7 mouse cellular contexts compared by ENCODE assay signal in genomic region chr5:134313451-134314067, GRCm38 (mm10). TPM values are rescaled to one million over a fixed set of nuclear protein-coding genes. Genes with fewer than 3 reads are reported as not detected.
A peak's percentile ranks its signal among the peaks of the same experiment; 100 is the strongest.
DNase-seq lines count a peak whose midpoint lies in the region; ATAC-seq lines count a peak whose summit lies in the region.

No protein-coding gene starts in this region.

- peak overlapping the region; percentile 95 for H3K27ac ChIP-seq in intestine, embryonic 15.5 days
- H3K27ac ChIP-seq in midbrain, embryonic 10.5 days (replicated peaks), result peak overlapping the region; percentile 100

- peaks cover 21% of the 10 kb centered on the region; the same call in 1 of the 2 replicates for H3K4me1 ChIP-seq in intestine, embryonic 15.5 days (replicated peaks)
- peaks cover 41% of the 10 kb centered on the region for H3K4me1 ChIP-seq in midbrain, embryonic 10.5 days

- H3K36me3 ChIP-seq in intestine, embryonic 15.5 days, result peaks cover 11% of the 10 kb centered on the region; the same call in 1 of the 2 replicates
- peaks cover 35% of the 10 kb centered on the region for H3K36me3 ChIP-seq in midbrain, embryonic 10.5 days

- H3K9me3 ChIP-seq in intestine, embryonic 15.5 days, result no peaks in the 10 kb centered on the region
- H3K9me3 ChIP-seq in midbrain, embryonic 10.5 days (replicated peaks), result no peaks in the 10 kb centered on the region

- WGBS in intestine, embryonic 15.5 days, result under 1% methylated on average over 67 of the region's 68 CpGs
- WGBS in midbrain, embryonic 10.5 days, result under 1% methylated on average over 67 of the region's 68 CpGs

- ATAC-seq in intestine, embryonic 15.5 days, result peak; percentile 87

- peak overlapping the region; percentile 64 for H3K4me3 ChIP-seq in intestine, embryonic 15.5 days (replicated peaks)
- H3K4me3 ChIP-seq in midbrain, embryonic 10.5 days, result peak overlapping the region; percentile 94

- H3K9ac ChIP-seq in intestine, embryonic 15.5 days, result peak overlapping the region; percentile 83

- intact Hi-C loops in left cerebral cortex, postnatal 25 days (cut with DNase I), result loop anchor here (1.0 to 5.0 kb wide), 3 partner anchors 29 to 129 kb away; partner anchors contain the start of gene Gtf2ird2

- no peaks in the 10 kb centered on the region for H3K27me3 ChIP-seq in intestine, embryonic 15.5 days (replicated peaks)
- no peaks in the 10 kb centered on the region for H3K27me3 ChIP-seq in midbrain, embryonic 10.5 days (ENCODE audit: low read depth, poor library complexity, severe bottlenecking)

- DNase-seq in adrenal gland, adult (ENCODE audit: inconsistent age in 2 of 2, low spot score in 1 of 2), result peak; percentile 98 to 99
- peak; percentile 96 for DNase-seq in embryo, embryonic 10.5 days (ENCODE audit: low spot score)
- DNase-seq in gastrocnemius, postnatal 25 days, result peak; percentile 97
- peak; percentile 90 to 92 for DNase-seq in left cerebral cortex, postnatal 25 days (ENCODE audit: low spot score in 2 of 2)
- peak; percentile 96 for DNase-seq in midbrain, embryonic 10.5 days (ENCODE audit: low spot score)
- peak; percentile 95 for DNase-seq in right cerebral cortex, postnatal 4 days

- H3K4me2 ChIP-seq in intestine, embryonic 15.5 days (replicated peaks), result peak overlapping the region; percentile 65

RNA-seq across cellular contexts. Expression of gene Gtf2i, which starts 1.0 kb away (rescaled TPM):
- total RNA-seq in gastrocnemius, postnatal 25 days (2021), result 100 to 1,000 TPM; 102 to 106 TPM
- polyA plus RNA-seq in intestine, embryonic 15.5 days (2015; fragmentation: Nextera tagmentation; extraction: Ambion mirVana), result 125 and 137 TPM in 2 replicates
- 100 to 1,000 TPM; 213 to 217 TPM for total RNA-seq in left cerebral cortex, postnatal 25 days (2021)
- polyA plus RNA-seq in midbrain, embryonic 10.5 days (2016; fragmentation: Nextera tagmentation; extraction: Ambion mirVana), result 172 and 200 TPM in 2 replicates

Comparison
In these comparisons a context has a peak if more than half of its experiments do, and no peak if none do; other contexts are left out.
1. Peak in every context shown above with its lines: DNase-seq, ATAC-seq, H3K4me3 ChIP-seq and H3K27ac ChIP-seq.